Mouse (Mus musculus) forebrain, postnatal 0 days (tissue): Measurements from ENCODE around the gene Fam234a. TPM values are rescaled to one million over a fixed set of nuclear protein-coding genes. Genes with fewer than 3 reads are reported as not detected.

Source experiments
- ATAC-seq: fragments of 200-750 bp; cut with Nextera tagmentation; 2 replicates; pipeline ENCODE4 v1.8.0; 2017; ENCODE audit warnings: mild to moderate bottlenecking, moderate library complexity
- DNase-seq: peaks from one replicate; pipeline ENCODE4 v3.0.0-alpha.2; 2015
- H3K27ac ChIP-seq: fragments of 300-500 bp; sonication (generic); 2 replicates; pipeline ENCODE4 v1.5.1; 2014; ENCODE audit warnings: low read depth, mild to moderate bottlenecking, antibody characterized with exemption, low read length, moderate library complexity, mixed read lengths
- H3K27me3 ChIP-seq: fragments of 300-500 bp; sonication (generic); 2 replicates; pipeline ENCODE4 v1.6.1; 2014; ENCODE audit warnings: mild to moderate bottlenecking, low read length, mixed read lengths; ENCODE audit not compliant: insufficient read depth
- H3K36me3 ChIP-seq: fragments of 300-500 bp; sonication (generic); 2 replicates; pipeline ENCODE4 v1.6.1; 2014; ENCODE audit warnings: mild to moderate bottlenecking, moderate library complexity; ENCODE audit not compliant: insufficient read depth
- H3K4me1 ChIP-seq: fragments of 300-500 bp; sonication (generic); 2 replicates; pipeline ENCODE4 v1.6.1; 2014; ENCODE audit warnings: antibody characterized with exemption; ENCODE audit not compliant: insufficient read depth
- H3K4me2 ChIP-seq: fragments of 300-500 bp; sonication (generic); 2 replicates; pipeline ENCODE4 v1.6.1; 2014; ENCODE audit warnings: low read depth, mild to moderate bottlenecking, moderate library complexity
- H3K4me3 ChIP-seq: fragments of 300-500 bp; sonication (generic); 2 replicates; pipeline ENCODE4 v1.5.1; 2014; ENCODE audit warnings: low read depth, low read length, mixed read lengths
- H3K9ac ChIP-seq: fragments of 300-500 bp; sonication (generic); 2 replicates; pipeline ENCODE4 v1.6.1; 2014; ENCODE audit warnings: mild to moderate bottlenecking
- H3K9me3 ChIP-seq: fragments of 300-500 bp; sonication (generic); 2 replicates; pipeline ENCODE4 v1.6.1; 2016; ENCODE audit warnings: low read length
- CTCF ChIP-seq: sonication (generic); IDR thresholded peaks from 2 replicates; pipeline ENCODE4 v1.5.1; 2016; ENCODE audit warnings: antibody characterized with exemption, control low read depth, low read depth
- WGBS: fragments of 180-500 bp; shearing (Covaris S2); extraction: QIAGEN DNeasy Blood & Tissue Kit; methylation state at CpG from one replicate; pipeline ENCODE4 v1.1.7; 2014; 5-methylcytosine and 5-hydroxymethylcytosine counted together
- polyA plus RNA-seq: library from polyadenylated mRNA; unstranded; fragments of >200 nt; fragmentation: Nextera tagmentation; extraction: Ambion mirVana; gene quantifications from 2 replicates; pipeline ENCODE4 v1.2.1, GENCODE M21; 2015
- total RNA-seq: library from RNA; depleted of rRNA; stranded (reverse); fragments of >200 nt; gene quantifications from 2 replicates; pipeline ENCODE4 v1.2.3, GENCODE M21; 2014

Fam234a gene
- total and polyA plus RNA-seq, 2 experiments from 2014 or later: 20.1 to 28.9 TPM

DNA sequence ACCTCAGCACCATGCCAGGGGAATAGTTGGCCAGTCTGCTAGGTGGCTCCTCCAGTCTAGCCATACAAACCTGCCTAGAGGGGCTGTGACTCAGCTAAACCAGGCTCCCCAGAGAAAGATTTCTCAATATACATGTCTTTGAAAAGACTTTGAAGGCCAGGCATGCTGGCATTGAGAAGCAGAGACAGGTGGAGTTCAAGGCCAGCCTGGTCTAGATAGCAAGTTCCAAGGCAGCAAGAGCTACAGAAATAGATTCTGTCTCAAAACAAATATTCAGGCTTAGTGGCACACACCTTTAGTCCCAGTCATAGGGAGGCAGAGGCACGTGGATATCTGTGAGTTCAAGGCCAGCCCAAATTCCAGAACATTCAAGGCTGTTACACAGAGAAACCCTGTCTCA lies 37.6 kb downstream of the Fam234a start:
- no peak for DNase-seq

DNA sequence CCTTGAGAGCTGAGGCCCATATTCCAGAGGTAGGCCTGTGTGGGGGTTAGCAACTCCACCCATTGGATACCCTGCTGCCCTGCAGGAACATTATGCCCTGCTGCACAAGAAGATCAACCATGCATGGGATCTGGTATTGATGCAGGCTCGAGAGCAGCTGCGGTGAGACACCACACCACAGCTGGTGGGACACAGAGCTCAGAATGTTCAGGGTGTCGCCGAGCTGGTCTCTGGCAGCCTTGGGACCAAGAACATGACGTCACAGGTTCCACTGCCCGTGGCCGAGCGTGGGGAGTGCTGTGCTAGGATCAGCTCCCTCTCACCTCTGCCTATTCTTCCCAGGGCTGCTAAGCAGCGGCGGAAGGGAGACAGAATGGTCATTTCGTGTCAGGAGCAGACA lies 39.3 kb downstream of the Fam234a start:
- Histone ChIP-seq H3K36me3 (no peaks in the 10 kb centered on the region), H3K4me1 (peaks cover 12% of the 10 kb centered on the region), H3K9me3 (no peaks in the 10 kb centered on the region), H3K4me2 (no peak overlapping the region), H3K9ac (no peak overlapping the region), H3K27me3 (peaks cover 16% of the 10 kb centered on the region), H3K27ac (no peak overlapping the region), H3K4me3 (no peak overlapping the region)
- 25% methylated on average over 11 of the region's 11 CpGs for WGBS
- DNase-seq (no peak), ATAC-seq (no peak)
- TF ChIP-seq CTCF: no peak

More for the DNA sequence above, 37.6 kb downstream of the Fam234a start:
- Histone ChIP-seq H3K27ac (no peak overlapping the region), H3K4me3 (no peak overlapping the region), H3K27me3 (peaks cover 16% of the 10 kb centered on the region), H3K9me3 (no peaks in the 10 kb centered on the region), H3K36me3 (no peaks in the 10 kb centered on the region), H3K4me2 (no peak overlapping the region), H3K4me1 (peaks cover 6% of the 10 kb centered on the region), H3K9ac (no peak overlapping the region)
- no peak for TF ChIP-seq CTCF
- 66% methylated on average over 1 of the region's 1 CpGs for WGBS
- no peak for ATAC-seq

DNA sequence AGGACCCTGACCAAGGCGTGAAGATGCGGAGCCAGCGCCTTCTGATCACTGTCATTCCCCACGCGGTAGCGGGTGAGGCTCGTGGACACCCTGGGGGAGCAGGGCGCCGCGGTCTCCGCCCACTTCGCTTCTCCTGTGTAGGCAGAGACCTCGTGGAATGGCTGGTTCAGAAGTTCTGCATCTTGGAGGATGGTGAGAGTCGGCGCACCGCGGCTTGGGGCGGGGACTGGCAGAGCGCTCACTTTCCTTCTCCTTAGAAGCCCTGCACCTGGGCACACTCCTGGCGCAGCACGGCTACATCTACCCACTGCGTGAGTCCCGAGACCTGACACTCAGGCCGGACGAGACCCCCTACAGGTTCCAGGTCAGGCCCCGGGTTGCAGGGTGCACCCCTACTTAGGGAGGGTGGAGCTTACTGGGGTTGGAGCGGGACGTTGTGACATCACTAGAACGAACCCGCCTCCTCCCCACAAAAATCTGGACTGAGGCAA lies 40.7 kb downstream of the Fam234a start:
- peak; percentile 44 for ATAC-seq
- Histone ChIP-seq H3K4me1 (peaks cover 12% of the 10 kb centered on the region), H3K4me2 (peak overlapping the region; percentile 91), H3K27me3 (peaks cover 19% of the 10 kb centered on the region), H3K4me3 (peak overlapping the region; percentile 48), H3K9me3 (no peaks in the 10 kb centered on the region), H3K27ac (no peak overlapping the region), H3K9ac (peak overlapping the region; percentile 47), H3K36me3 (no peaks in the 10 kb centered on the region)
- DNase-seq: peak; percentile 43
- WGBS: under 1% methylated on average over 29 of the region's 30 CpGs
- TF ChIP-seq CTCF: no peak

DNA sequence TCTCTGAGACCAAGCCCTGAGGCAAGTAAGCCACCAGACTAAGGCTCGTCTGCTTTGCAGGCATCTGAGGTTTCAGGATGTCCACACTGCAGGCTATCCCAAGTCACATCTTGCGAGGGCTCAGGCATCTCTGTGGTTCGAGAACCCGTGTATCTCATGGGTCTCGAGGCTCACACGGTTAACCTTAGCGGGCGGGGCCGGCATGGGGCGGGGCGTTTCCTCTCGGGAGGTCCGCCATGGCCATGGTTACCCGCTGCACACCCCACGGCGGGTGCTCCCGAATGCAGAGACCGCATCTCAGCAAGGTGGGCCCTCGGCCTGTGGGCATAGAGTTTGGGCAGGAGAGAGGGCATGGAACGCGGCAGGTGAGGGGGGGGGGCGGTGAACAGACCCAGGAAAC lies 41.3 kb downstream of the Fam234a start, which contains the start of gene Rgs11:
Gene Rgs11 (plus strand): TSS at position 215 of the 400 bp plus-strand sequence.
- DNase-seq: no peak
- no peak within 1 kb of the TSS for H3K27ac ChIP-seq
- no peak for TF ChIP-seq CTCF
- H3K9ac ChIP-seq: peak within 1 kb of the TSS; percentile 47
- 0 out of 2 replicates have a peak, but pooled peaks have one; percentile 16 for ATAC-seq
- peak within 1 kb of the TSS; percentile 57 for H3K4me3 ChIP-seq
- WGBS: 2% methylated on average over 22 of the region's 22 CpGs
- H3K4me2 ChIP-seq: peak within 1 kb of the TSS; percentile 94
- H3K9me3 ChIP-seq: no peaks in the 10 kb centered on the region
- H3K36me3 ChIP-seq: peaks cover 5% of the 10 kb centered on the region; the same call in 1 of the 2 replicates
- peaks cover 12% of the 10 kb centered on the region for H3K4me1 ChIP-seq
- H3K27me3 ChIP-seq: peaks cover 19% of the 10 kb centered on the region

DNA sequence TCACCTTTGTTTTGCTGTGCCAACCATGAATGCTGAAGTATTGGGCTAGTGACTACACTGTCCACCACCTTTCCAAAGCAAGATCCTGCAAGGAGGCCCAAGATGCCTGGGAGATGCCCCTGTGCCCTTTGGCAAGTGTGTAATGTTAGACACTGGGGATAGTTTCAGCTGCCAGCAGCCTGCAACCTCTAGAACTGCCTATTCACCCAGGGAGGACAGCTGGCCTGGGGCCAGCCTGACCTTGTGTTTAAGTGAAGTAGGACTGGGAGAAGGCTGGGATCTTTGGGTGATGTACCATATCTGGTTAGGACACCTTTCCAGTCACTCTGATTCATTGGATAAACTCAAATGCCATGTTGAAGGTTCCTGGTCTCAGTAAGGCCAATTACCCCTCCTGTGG lies 42.0 kb downstream of the Fam234a start:
- Histone ChIP-seq H3K9ac (no peak overlapping the region), H3K9me3 (no peaks in the 10 kb centered on the region), H3K27ac (no peak overlapping the region), H3K4me3 (no peak overlapping the region), H3K4me2 (0 out of 2 replicates have a peak overlapping the region, but pooled peaks have one; percentile 94), H3K4me1 (peaks cover 12% of the 10 kb centered on the region), H3K27me3 (peaks cover 19% of the 10 kb centered on the region), H3K36me3 (peaks cover 10% of the 10 kb centered on the region)
- ATAC-seq: no peak
- DNase-seq: no peak
- no peak for TF ChIP-seq CTCF

DNA sequence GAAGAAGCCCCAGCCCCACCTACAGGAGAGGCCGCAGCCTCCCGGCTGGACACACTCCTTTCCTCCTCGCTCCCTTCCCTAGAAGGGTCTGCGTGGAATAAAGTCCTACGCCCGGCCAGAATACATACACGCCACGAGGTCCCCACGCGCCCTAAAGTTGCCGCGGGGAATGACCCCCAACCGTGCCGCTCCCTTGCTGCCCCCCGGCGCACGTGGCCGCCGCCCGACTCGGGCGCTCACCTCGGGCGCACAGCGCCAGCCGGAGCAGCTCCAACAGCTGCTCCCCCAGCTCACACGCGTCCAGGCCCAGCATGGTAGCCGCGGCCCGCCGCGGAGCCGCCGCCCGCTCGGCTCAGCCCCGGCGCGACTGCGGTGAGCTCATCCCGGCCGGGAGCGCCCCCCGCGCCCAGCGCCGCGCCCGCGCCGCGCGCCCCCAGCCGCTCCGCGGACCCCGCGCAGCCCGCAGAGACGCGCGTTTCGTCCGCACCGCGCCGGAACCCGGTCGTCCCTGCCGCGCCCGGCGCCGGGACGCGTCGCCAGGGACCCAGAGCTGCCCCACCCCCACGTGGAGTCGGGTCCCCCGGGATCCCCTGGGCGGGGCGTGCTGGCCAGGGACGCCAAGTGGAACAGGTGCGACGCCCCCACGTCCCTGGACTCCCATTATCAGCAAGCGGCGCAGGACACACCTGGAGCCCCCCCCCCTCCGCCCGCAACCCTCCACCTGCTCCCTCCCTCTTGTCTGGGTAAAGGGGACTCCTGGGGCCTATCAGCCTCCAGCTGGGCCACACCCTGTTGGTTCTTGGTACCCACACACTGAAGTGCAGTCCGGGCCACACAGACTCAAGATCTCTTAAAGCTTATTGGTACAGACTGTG lies 43.0 kb downstream of the Fam234a start:
- Histone ChIP-seq H3K4me1 (peaks cover 12% of the 10 kb centered on the region), H3K4me3 (peak overlapping the region; percentile 57), H3K9me3 (no peaks in the 10 kb centered on the region), H3K36me3 (peaks cover 19% of the 10 kb centered on the region), H3K9ac (peak overlapping the region; percentile 67), H3K27ac (no peak overlapping the region), H3K4me2 (peak overlapping the region; percentile 94), H3K27me3 (peaks cover 19% of the 10 kb centered on the region)
- WGBS: 2% methylated on average over 74 of the region's 92 CpGs
- peak; percentile 76 for ATAC-seq
- TF ChIP-seq CTCF: no peak
- peak; percentile 43 for DNase-seq

DNA sequence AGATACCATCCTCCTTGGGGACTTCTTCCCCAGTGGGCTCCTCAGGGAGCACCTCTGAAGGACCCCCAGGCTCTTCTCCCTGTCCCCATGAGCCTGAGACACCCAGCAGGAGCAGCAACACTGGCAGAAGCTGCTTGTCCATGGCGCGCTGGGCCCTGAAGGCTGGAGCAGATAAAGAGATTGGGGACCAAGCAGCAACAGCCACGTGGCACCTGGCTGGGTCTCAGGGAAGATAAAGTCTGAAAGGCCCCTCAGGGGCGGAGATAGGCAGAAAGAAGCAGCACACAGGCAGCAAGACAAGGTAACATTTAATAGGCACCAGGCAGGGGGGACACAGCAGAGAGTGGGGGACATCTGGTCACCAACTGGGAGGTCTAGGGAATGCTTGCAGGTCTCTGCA lies 45.1 kb downstream of the Fam234a start, which contains the start of gene Pdia2:
Gene Pdia2 (minus strand): TSS at position 196 of the 400 bp plus-strand sequence.
- peaks cover 12% of the 10 kb centered on the region for H3K4me1 ChIP-seq
- H3K4me2 ChIP-seq: peak within 1 kb of the TSS; percentile 94
- H3K36me3 ChIP-seq: peaks cover 39% of the 10 kb centered on the region
- peaks cover 19% of the 10 kb centered on the region for H3K27me3 ChIP-seq
- no peak within 1 kb of the TSS for H3K4me3 ChIP-seq
- ATAC-seq (no peak), DNase-seq (no peak)
- no peaks in the 10 kb centered on the region for H3K9me3 ChIP-seq
- no peak for TF ChIP-seq CTCF
- H3K9ac ChIP-seq: no peak within 1 kb of the TSS
- WGBS: 80% methylated on average over 4 of the region's 4 CpGs
- H3K27ac ChIP-seq: no peak within 1 kb of the TSS
